Mouse (Mus musculus): ENCODE data around the gene Gm906.
"Not testable (repeated sequence)": the region's sequence is repeated elsewhere in the genome, so short reads cannot be mapped to it uniquely, and the experiment has no call there.

Gene Gm906

DNA sequence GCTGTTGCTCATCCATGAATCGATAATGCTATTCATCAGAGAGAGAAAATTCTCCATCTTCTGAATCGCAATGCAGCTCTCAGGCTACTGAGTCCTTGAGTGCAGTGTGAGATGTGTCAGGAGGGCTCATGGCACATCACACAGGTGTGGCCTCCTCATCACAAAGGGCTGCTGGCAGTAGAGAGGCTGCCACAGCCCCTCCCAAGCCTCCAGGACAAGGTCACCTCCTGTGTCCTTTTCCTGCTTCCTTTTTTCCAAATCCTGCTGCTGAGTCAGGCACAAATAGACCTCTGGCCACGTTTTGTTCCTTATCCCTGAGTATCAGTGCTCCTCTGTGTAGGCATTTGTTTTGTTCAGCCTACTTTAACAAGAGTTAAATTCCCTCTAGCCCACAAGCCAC lies at the start of gene Gm906:
Gene Gm906 (minus strand): TSS at position 101 of the 400 bp plus-strand sequence.
- DNase-seq = not testable (repeated sequence)

DNA sequence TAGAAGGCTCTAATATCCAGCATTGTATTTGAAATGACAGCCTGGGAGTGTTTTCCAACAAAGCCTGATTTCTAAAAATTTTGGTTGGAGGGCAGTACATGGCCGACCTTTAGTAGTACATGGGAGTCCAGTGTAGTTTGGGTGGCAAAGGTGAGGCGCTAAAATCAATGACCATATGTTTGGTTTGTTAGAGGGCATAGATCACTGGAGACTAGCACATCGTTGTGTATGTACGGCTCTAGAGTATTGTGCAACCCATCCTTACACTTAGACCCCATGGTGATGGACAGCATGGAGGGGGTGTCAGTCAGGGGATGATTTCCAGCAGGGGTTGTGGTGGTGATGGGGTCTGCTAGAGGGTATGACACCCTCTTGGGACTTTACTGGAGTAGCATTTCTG lies 33.2 kb upstream of the Gm906 start:
- DNase-seq = not testable (repeated sequence)

DNA sequence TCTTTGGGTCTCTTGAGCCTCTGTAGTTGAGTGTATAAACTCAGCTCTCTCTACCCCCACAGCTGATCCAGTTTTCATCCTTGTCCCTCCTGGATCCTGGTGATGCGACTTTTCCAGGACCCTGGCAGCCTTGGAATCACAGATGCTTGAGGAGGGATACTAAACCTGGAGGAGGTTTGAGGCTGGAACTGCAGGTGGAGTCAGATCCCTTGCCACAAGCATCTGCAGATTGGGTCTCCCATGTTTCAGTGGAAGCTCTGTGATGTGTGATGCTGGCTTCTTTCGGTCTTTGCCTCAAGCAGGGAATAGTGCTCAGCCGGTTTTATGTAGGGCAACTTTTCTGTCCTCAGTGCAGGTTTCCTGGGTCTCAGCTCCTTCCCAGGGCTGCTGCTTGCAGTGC lies 13.6 kb downstream of the Gm906 start:
- DNase-seq = no peak

DNA sequence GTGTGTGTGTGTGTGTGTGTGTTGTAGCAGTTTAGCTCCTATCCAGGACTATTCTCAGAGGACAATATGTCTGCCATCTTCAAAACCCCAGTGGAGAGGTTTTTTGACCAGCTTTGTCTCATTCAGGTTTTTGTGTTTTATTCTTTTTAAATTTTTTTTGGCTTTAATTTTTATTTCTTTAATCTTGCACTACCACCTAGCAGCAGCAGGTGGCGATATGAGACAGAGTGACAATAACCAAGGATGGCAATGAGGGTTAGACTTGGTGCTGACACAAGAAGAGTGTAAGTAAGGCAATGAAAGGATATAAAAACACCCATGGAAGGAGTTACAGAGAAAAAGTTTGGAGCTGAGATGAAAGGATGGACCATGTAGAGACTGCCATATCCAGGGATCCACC lies 38.3 kb downstream of the Gm906 start:
- peak; percentile 5 for DNase-seq

DNA sequence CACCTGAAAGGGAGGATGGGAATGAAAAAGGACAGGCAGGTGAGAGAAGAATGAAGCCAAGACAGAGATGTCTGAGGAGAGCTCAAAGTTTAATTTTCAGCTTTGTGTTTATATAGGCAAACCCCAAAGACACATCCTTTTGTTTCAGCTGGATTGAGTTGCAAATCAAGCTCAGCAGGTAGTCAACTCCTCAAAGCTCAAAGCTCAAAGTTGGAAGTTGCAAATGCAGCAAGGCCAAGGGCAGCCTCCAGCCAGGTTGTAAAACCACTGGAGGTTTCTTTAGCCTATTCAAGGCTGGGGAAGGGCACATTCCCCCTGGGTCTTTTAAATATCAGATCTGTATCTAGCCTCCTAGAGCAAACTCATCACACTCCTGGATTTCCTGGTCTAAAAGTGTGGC lies 39.9 kb downstream of the Gm906 start:
- not testable (repeated sequence) for DNase-seq

DNA sequence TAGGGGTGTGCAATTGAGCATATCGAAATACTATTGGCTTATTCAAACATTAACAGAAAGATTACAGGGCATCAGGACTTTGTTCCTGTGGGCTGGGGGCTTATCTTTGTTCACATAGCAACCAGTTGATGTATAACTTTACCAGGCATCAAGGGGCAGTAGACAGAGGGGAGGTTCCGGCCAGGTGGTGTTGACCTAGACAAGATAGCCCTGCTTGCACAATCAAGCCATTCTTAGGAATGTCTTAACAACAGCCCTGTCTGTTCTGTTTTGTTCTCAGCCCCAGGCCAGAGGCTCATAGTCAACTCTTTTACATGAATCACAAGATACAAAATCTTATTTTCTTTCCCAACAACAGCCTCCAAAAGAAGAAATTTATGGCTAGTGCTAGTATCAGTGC lies 40.5 kb downstream of the Gm906 start:
- DNase-seq = not testable (repeated sequence)

DNA sequence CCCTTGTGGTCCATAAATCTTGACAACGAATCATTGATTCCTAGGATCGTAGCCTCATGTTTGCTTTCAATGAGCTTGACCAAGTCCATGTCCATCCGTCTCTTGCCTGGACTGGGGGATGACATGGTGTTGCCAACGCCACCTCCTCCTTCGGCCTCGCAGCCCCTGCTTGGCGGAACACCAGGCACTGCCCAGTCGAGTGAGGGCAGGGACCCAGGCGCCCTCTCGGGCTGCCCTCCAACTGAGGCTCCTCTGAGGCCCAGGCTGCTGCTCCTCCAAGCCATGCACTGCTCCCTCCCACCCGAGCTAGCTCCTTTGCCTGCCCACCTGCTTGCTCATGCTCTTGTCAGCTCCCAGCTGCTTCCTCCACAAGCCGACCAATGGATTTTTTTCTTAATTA lies 42.1 kb downstream of the Gm906 start:
- no peak for DNase-seq

DNA sequence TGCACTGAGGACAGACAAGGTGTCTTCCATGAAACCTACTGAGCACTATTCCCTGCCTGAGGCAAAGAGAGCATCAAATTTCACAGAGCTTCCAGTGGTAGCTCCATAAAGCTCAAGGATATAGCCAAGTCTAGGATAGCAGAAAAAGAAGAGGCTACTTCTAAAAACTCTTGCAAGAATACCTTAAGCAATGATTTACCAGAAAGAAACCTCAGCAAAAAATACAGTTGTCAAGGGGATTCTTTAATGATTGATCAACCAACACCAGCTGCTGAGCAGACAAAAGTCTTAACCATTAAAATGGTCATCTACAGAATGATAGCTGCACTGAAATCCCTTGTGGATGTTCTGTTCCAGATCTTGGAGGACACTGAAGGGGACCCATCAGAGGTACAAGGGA lies 53.3 kb downstream of the Gm906 start:
- not testable (repeated sequence) for DNase-seq
